Mouse (Mus musculus) small intestine, adult 10 weeks (tissue): ENCODE measurements around the gene Adpgk. TPM values are rescaled to one million over a fixed set of nuclear protein-coding genes. Genes with fewer than 3 reads are reported as not detected.

Experiments
- polyA plus RNA-seq: library from polyadenylated mRNA; stranded (reverse); fragments of 350-450 nt; fragmentation: Illumina TruSeq; extraction: RNeasy Lipid Tissue Mini Kit (QIAGEN cat#74804); gene quantifications from one replicate; pipeline ENCODE4 v1.2.3, GENCODE M21; 2014; ENCODE audit warnings: low replicate concordance

Adpgk gene
- polyA plus RNA-seq, result 11.9 TPM

DNA sequence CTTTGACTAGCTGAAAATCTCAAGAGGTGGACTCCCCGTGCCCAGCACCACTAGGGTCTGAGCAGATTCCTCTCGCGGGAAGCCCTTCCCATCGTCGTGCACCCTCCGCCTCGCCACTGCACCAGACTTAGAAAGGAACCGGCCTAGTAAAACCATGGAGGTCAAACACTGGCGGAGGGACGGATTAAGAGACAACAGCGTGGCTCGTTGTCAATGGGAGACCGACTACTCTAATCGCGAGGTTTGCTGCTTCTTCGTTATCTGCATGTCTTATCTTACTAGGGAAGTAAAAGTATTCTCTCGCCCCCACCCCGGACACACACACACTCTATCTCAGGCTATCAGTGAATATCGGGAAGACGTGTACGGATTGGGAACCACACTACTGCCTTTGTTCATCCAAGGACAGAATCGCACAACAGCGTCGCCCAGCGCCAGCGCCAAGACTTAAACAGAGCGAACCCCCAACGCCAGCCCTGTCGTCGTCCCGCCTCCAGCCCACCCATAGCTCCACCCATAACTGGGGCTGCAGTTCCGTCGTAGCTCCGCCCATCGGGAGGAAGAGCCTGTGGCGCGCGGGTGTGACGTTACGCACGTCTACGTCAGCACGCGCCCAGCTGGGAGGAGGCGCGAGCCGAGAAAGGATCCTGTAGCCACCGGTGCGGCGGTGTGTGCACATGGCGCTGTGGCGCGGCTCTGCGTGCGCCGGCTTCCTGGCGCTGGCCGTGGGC, at the start of gene Adpgk:
TSS of gene Adpgk (plus strand) at position 602 of the 731 bp plus-strand sequence.

DNA sequence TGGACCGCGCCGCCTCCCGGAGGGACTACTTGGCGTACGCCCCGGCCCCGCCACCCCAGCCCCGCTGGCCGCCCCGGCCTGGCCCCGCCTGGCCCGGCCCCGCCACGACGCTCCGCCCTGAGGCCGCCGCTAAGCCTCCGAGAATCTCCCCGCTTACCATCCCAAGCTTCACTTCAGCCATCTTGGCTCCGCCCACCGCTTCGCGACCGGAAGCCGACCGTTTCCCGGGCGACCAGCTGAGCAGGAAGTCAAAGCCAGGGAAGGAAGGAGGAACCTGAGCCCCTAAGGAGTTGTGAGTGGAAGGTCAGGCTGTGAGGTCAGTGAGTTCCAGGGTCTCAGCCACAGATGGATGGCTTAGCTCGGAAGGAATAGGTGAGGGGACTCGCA, 61.9 kb downstream of the Adpgk start, which contains the start of gene Bbs4:
TSS of gene Bbs4 (minus strand) at position 256 of the 387 bp plus-strand sequence.

Other genes starting within 250 kb of the Adpgk start
- 5.8 TPM for gene Bbs4, start 62.0 kb downstream of the Adpgk start, polyA plus RNA-seq
- gene Arih1, start 195.1 kb downstream of the Adpgk start, polyA plus RNA-seq, result 84.8 TPM
- 13.8 TPM for gene Hexa, start 248.0 kb downstream of the Adpgk start, polyA plus RNA-seq
- gene Tmem202, start 248.3 kb downstream of the Adpgk start, polyA plus RNA-seq, result 0.78 TPM